Mouse (Mus musculus) CD4-positive helper T cell, adult 2 months (primary cell): ENCODE measurements around the gene Cst13.

Experiments
- DNase-seq: peaks from one replicate; pipeline ENCODE4 v3.0.0-alpha.2; 2012; ENCODE audit warnings: low read depth, missing footprints, low spot score

Cst13 gene

DNA sequence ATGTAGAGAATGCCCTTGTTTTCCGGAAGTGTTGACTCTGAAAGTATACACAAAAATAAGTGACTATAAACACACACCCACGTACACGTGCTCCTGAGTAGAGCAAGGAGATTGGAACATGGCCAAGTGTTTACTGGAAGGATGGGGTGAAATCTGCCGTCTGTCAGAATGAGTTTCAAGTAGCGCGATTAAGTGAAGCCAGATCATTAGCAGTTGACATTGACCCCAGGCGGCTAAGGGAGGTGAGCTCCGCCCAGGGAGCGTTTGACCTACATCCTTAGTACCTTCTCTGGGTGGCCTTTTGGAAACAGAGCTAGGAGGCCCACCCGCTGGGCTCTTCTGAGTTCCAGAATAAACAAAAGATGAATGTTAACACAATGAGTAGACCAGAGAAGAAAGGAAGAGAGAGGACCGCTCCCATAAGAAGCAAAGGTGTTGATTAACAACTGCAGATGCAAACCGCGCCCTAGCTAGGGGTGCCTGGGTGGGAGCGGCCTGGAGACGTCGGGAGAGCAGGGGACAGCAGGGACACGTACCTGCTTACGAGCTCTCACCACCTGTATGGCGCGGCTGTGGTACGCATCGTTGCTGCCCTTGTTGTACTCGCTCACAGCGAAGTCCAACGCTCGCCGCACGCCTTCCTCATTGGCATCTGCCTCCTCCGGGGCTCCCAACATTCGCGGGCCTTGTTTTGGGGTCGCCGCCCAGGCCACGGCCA lies 54.9 kb downstream of the Cst13 start:
- peak; percentile 24 for DNase-seq

DNA sequence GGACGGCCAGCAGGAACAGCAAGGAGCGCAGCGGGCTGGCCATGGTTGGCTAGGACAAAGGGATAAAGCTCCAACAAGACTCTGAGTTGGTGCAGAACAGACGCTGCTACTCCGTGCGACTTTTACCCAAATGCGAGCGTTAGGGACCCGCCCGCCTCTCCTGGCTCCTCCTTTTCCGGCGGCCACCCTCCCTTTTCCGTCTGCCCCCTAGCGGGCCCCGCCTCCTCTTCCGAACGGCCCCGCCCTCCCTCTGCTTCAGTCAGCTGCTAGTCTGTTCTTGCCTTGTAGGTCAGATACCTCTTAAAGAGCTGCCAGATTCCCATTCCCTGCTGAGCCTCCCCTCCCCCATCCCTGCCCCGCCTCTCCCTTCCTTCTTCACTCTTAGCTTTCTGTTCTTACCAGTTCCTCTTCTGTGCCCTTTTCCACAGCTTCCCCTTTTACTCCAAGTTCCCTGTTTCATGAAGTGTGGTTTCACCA lies 55.5 kb downstream of the Cst13 start, which contains the start of gene Cst3:
Cst3 (minus strand) TSS at position 358 of the 477 bp plus-strand sequence.
- DNase-seq = peak; percentile 87

DNA sequence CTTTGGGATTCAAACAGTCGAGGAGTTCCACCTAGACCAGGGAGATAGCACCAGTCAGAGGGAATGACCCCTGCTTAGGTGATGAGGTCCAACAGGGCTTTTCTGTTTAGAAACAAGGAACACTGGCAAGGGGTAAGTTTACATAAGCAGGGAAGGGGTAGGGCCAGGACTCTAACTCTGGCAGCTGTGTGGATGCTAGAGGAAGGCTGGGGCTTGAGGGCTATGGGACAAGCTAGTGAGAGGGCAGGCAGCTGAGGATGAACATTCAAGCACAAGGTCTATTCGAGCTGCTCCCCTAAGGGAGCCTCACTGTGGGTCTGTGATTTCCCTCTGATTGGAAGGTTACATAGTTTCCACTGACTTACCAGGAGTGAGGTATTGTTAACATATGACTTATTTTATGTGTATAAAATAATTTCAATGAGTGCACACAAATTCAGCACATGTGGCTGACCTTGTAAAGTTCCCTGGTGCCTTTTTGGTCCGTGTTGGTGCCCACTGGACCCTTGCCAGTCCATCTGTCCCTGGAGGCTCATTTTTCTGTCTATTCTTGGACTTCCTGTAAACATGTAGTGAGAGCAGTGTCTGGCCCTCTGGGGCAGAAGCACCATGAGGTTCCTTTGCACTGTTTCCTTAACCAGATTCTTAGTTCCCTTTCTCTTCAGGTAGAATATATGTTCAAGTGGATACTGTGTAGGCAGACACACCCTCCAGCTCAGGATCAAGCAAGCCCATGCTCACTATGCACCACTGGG lies 57.3 kb downstream of the Cst13 start:
- DNase-seq = no peak

DNA sequence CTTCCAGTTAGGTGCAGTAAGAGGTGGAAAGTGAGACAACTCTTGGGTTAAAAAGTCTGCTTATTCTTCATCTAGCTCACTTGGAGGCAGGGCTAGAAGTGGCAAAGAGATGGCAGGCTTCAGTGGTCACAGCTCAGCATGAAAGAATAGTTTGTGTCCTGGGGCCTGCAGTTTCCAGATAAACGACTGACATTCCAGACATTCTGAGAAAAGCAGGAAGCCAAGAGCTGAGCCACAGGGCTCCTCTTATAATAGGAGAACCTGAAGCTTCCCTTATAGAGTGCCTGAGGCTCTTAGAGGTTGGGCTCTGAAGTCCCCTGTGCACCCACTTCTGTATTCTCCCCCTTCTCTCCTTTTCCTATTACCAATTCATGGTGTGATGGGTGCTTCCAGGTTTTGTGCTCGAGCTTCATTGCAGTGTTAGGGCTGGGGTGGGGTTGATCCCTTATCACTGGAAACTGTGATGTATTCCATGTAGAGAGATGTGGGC lies 58.8 kb downstream of the Cst13 start:
- no peak for DNase-seq

DNA sequence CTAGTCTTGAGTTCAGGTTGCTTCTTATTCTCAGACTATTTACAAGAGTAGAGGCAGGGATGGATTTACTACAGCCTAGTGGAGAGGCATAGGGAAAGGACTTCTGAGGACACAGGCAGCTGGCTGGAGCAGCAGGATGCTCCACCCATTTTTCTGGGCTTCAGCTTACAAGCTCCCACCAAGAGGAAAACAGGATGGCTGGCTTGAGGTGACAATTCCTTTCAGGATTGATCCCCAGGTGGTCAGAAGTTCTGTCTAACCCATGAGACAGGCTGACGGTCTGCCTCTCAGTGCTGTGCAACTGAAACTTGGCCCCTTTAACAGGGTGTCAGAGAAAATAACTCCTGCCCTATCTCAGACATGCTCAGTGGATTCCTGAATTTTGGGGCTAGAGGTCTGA lies 59.3 kb downstream of the Cst13 start:
- DNase-seq = no peak
